Mouse (Mus musculus) fat pad, adult 2 months (tissue): ENCODE results near the gene Olfr1444.

Source experiments
- DNase-seq: peaks from one replicate; pipeline ENCODE4 v3.0.0-alpha.2; 2011; ENCODE audit warnings: low read depth, low spot score; ENCODE audit errors: extremely low read depth

The Olfr1444 gene

DNA sequence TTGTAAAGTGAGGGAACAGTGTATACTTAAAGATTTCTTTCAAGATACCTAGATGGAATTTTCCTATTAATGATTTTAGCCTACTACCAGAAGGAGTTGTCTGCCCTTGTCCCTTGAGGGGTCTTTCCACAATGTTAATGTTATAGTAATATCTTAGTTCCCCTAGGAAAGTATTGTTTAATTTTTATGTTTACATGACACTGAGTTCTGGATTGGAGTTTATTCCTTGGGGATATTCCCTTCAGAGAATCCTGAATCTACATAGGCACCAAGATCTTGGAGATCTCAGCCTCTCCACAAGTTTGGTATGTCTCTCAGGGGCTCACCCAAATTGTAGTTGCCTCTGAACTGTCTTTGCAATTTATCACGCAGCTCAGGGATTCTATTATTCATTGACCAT, at the start of gene Olfr1444:
Gene Olfr1444 (plus strand): TSS at position 301 of the 400 bp plus-strand sequence.
- no peak for DNase-seq

- no peak for DNase-seq
These were observed 44.3 kb upstream of the Olfr1444 start for GRCm38 (mm10) chr19:12812644-12813364.

DNA sequence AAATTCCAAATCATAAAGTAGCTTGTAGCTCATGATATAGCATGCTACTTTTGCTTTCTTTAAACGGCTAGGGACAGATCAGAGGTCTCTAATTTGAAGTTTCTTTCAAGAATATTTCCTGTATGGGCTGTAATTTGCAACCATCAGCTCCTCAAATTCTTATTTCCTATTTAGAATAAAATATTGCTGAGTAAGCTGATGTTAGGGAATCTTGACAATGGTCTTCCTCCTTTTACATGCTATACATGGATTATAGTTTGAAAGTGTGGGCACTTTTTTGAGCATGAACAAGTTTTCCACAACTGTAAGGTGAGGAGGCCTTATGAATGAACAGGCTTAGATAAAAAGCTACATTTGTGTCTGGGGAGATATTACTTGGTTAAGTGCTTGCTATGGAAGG, 43.2 kb upstream of the Olfr1444 start:
- DNase-seq = no peak

DNA sequence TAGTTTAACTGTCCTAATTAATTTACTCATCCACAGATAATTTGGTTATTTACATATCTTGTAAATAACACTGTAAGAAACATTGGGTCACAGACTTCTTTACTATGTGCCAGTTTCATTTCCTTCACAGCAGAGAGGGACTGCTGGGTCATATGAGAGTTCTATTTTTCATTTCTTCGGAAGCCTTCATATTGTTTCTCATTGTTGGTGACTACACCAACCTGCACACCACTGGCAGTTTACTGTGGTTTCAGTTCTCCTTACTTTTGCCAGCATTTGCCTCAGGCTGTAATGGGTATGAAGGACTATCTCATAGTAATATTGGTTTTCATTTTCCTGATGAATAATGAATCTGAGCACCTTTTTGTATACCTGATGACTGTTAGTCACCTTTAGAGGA, 38.6 kb upstream of the Olfr1444 start:
- no peak for DNase-seq

- DNase-seq = no peak
These were observed 36.7 kb upstream of the Olfr1444 start for GRCm38 (mm10) chr19:12820383-12820782.

DNA sequence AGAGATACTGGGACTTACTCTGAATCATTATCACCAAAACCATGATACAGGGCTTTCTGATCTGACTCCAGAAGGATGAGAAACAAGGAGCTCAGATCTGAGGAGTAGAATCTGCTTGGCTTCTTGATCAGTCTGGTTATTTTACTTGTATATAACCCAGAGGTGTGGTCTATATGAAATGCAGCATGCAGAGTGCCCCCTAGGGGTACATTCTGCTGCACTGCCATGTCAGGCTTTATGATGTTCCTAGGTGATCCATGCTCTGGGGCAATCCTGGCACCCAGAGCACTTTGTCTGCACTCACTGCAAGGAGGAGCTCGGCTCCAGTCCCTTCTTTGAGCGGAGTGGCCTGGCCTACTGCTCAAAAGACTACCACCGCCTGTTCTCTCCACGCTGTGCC, 32.5 kb upstream of the Olfr1444 start:
- DNase-seq = no peak

GRCm38 (mm10) chr19:12830823-12831430, 26.2 kb upstream of the Olfr1444 start:
- no peak for DNase-seq

- no peak for DNase-seq
These were observed 25.5 kb upstream of the Olfr1444 start for GRCm38 (mm10) chr19:12831559-12831958.

DNA sequence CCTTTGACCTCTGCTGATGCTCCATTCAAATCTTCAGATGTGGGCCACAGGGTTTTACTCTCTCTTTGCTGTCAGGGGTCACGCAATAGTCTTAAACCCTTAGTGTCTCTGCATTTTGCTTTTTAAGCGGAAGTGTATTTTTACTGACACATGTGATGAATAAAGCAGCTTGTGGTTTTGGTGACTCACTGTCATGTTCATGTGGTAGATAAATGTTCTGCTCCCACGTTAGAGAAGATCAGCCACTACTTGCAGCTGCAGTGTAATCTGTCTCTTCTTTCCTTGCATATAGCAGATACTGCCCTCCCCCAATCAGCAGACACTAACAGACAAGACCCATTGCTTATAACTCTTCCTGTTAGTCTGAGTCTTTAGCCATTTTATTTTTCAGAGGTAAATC, 23.5 kb upstream of the Olfr1444 start:
- DNase-seq = no peak

- DNase-seq = no peak
These were observed 18.6 kb upstream of the Olfr1444 start for GRCm38 (mm10) chr19:12838507-12838906.

- no peak for DNase-seq
These were observed 10.7 kb upstream of the Olfr1444 start, which contains the start of gene Gm5244 for GRCm38 (mm10) chr19:12846382-12846781. Gene Gm5244 (plus strand): TSS chr19:12846682.

DNA sequence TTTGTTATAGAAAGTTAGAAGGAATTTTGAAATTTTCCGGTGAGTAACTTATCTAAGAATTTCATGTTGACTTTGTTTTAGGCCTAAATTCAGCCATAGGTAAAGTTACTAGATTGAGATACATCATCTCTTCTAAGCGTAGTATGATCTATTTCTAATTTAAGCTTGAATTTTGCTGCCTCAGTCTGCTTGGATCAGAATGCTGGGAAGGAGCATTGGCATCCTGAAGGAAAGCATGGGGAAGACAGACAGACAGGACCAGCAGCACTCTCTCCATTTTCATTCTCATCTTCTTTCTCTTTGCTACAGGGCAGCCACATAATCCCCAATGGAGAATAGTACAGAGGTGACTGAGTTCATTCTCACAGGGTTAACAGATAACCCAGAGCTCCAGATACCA, 26.5 kb downstream of the Olfr1444 start, which contains the start of gene Olfr1445:
Gene Olfr1445 (plus strand): TSS at position 301 of the 400 bp plus-strand sequence.
- DNase-seq = no peak

GRCm38 (mm10) chr19:12893424-12893823, 36.3 kb downstream of the Olfr1444 start, which contains the start of gene Olfr1446:
Gene Olfr1446 (minus strand): TSS chr19:12893524.
- DNase-seq = no peak

GRCm38 (mm10) chr19:12903643-12904042, 46.6 kb downstream of the Olfr1444 start, which contains the start of gene Olfr1447:
Gene Olfr1447 (minus strand): TSS chr19:12903743.
- no peak for DNase-seq
